30 mouse cellular contexts compared by ENCODE assay signal in the genomic region with DNA sequence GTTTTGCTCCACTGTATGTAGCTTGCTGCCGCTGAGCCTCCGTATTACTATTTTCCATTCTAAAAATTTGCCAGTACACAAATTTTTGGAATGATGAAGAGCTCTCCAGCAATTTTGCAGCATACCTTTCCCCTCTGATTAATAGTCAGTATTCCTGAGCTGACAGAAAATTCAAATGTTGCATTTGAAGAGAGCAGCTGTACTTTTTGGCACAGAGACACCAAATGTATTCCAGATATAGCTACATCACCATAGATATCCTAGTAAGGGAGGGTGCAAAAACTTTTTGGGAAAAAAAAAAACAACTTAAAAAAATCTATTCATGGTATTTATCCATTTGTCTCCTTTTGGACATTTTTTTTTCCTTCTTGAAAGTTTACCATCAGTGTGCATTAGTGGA.
DNase-seq lines count a peak whose midpoint lies in the region; ATAC-seq and TF ChIP-seq lines count a peak whose summit lies in the region.
"Had no signal": no experiment of that assay in that cellular context is flagged by ENCODE, and none has a peak within 500 bp of the region (broad histone marks: within the 10 kb centered on the region; RNA-seq: fewer than 3 reads in every experiment).

No protein-coding gene starts in this region.

- H3K4me3 ChIP-seq in left cerebral cortex, adult 2 months: 0 out of 2 replicates have a peak overlapping the region, but pooled peaks have one; percentile 4
- no peak overlapping the region for H3K4me3 ChIP-seq in cortical plate, adult 2 months (ENCODE audit: insufficient read depth, low read length)
- H3K4me3 ChIP-seq: embryonic facial prominence, embryonic 15.5 days; heart, embryonic 10.5 days; heart, embryonic 15.5 days; limb, embryonic 13.5 days; lung, embryonic 15.5 days; midbrain, embryonic 10.5 days; myocyte; neural tube, embryonic 12.5 days had no signal

- H3K27ac ChIP-seq in left cerebral cortex, adult 2 months: peak overlapping the region; percentile 83
- H3K27ac ChIP-seq in cortical plate, adult 2 months (ENCODE audit: insufficient read depth, low read length): peak overlapping the region; percentile 53; the same call in 1 of the 2 replicates
- H3K27ac ChIP-seq: embryonic facial prominence, embryonic 15.5 days; heart, embryonic 10.5 days; heart, embryonic 15.5 days; kidney, postnatal 0 days; limb, embryonic 13.5 days; lung, embryonic 15.5 days; midbrain, embryonic 10.5 days; neural tube, embryonic 12.5 days had no signal

- no peak for DNase-seq in frontal cortex, postnatal 14 days (ENCODE audit: low spot score in 2 of 2)
- DNase-seq in left cerebral cortex, adult 2 months (ENCODE audit: extremely low spot score in 1 of 2, low spot score in 2 of 2): no peak
- DNase-seq in left cerebral cortex, postnatal 36 days (ENCODE audit: low spot score in 2 of 2): no peak
- peak; percentile 71 for DNase-seq in brain, adult 2 months (ENCODE audit: low read depth, low spot score)
- DNase-seq in urinary bladder, postnatal 4 days (ENCODE audit: low spot score in 2 of 2): no peak
- DNase-seq: adrenal gland, adult 8-10 months; B cell, adult 2 months; cerebellum, adult 11-12 months; cerebellum, adult 9-11 months; gastrocnemius, postnatal 25 days; heart, adult 11 months; kidney, adult 2 months; kidney, postnatal 4 days; spleen, adult 18-20 months; thymus, adult 2 months; thymus, postnatal 36 days had no signal

- intact Hi-C loops in left cerebral cortex, adult 2 months (cut with DNase I): loop anchor here (2.0 to 10.0 kb wide), 3 partner anchors 163 to 221 kb away; no protein-coding TSS in a partner anchor
- intact Hi-C loops in left cerebral cortex, postnatal 36 days (cut with DNase I): no loop called here

- TF ChIP-seq POLR2A in cortical plate, adult 2 months (IDR thresholded peaks at IDR 0.05; ENCODE audit: extremely low read depth, insufficient read depth, low read length): no peak

- TF ChIP-seq CTCF in left cerebral cortex, adult 2 months (IDR thresholded peaks at IDR 0.05): no peak
- TF ChIP-seq CTCF in cortical plate, adult 2 months (IDR thresholded peaks at IDR 0.05; ENCODE audit: extremely low read depth, insufficient read depth, low read length): no peak

- H3K4me1 ChIP-seq in cortical plate, adult 2 months (ENCODE audit: control insufficient read depth, insufficient read depth, low read length): peaks cover 1% of the 10 kb centered on the region; the same call in 1 of the 2 replicates
- H3K4me1 ChIP-seq: embryonic facial prominence, embryonic 15.5 days; heart, embryonic 10.5 days; heart, embryonic 15.5 days; limb, embryonic 13.5 days; lung, embryonic 15.5 days had no signal

- ATAC-seq in frontal cortex, adult (ENCODE audit: low TSS enrichment): peak; percentile 23; the same call in 1 of the 2 replicates
- ATAC-seq: activated CD4-positive, CD25-positive, alpha-beta regulatory T cell, adult 4 months; hindbrain, embryonic 16.5 days; midbrain, embryonic 16.5 days had no signal
